Mouse (Mus musculus) embryo, embryonic 10.5 days (tissue): ENCODE data around the gene Chrna7.

ENCODE experiments used
- DNase-seq: peaks from one replicate; pipeline ENCODE4 v3.0.0-alpha.2; 2015; ENCODE audit warnings: low spot score

Chrna7 gene

DNA sequence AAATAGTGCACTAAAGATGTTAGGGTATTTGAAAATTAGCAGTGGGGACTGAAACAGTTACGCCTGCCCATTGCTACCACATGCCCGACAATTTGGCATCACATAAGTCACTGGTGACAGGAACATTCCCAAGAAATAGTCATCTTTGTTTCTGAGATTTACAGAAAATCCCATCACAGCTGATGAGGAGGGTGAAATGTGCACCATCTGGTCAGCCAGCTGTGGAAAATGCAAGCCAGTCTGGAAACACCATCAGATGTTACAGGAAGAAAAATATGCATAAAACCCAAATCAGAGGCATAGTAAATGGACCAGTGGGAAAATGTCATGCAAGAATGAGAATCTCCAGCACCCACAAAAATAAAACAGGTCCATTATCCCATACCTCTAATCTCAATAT lies 151.4 kb downstream of the Chrna7 start:
- no peak for DNase-seq
